Mouse (Mus musculus): ENCODE results near the gene Ube2c. TPM values are rescaled to one million over a fixed set of nuclear protein-coding genes. Genes with fewer than 3 reads are reported as not detected.
A peak's percentile ranks its signal among the peaks of the same experiment; 100 is the strongest.

Ube2c gene
- polyA plus RNA-seq (2015; fragmentation: Nextera tagmentation; extraction: Ambion mirVana), result 199 and 232 TPM in 2 replicates

DNA sequence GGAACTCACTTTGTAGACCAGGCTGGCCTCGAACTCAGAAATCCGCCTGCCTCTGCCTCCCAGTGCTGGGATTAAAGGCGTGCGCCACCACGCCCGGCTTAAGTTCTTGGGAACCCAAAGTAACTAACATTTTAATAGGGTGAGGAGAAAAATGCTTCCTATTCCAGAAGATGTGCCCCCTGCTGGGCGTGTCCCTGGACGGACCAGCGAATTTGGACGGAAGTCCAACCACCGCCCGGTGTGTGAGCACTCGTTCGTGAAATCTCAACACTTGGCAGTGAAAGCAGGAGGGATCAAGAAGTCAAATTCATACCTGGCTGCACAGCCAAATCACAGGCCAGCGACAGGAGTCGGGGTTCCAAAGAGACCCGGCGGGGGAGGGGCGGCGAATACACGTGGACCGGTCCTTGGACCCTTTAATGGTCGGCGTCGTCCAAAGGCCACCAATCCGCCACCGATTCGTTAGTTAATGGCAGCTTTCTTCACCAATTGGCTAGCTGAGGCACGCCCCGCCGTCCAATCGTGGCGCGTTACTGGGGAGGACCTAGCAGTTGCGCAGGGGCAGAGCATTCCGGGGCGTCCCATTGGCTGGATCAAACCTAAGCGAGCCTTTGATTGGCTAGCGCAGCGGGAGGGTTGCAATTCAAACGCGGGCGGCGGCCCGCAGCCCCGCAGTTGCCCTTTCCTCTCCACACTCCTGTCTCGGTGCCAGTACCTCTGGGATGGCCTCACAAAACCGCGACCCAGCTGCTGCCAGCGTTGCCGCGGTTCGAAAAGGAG is at the start of gene Ube2c:
Ube2c (plus strand) TSS at position 641 of the 780 bp plus-strand sequence.
- Histone ChIP-seq H3K9ac (replicated peaks) (peak within 1 kb of the TSS; percentile 53), H3K4me3 (peak within 1 kb of the TSS; percentile 73), H3K27me3 (no peaks in the 10 kb centered on the region), H3K4me1 (peaks cover 25% of the 10 kb centered on the region), H3K4me2 (replicated peaks) (peak within 1 kb of the TSS; percentile 96), H3K9me3 (no peaks in the 10 kb centered on the region), H3K36me3 (peaks cover 38% of the 10 kb centered on the region), H3K27ac (replicated peaks) (peak within 1 kb of the TSS; percentile 24; the same call in 1 of the 2 replicates)
- peak; percentile 100 for ATAC-seq (replicated peaks)
- 3% methylated on average over 53 of the region's 53 CpGs for WGBS

- Histone ChIP-seq H3K4me2 (replicated peaks) (no peak overlapping the region), H3K36me3 (no peaks in the 10 kb centered on the region), H3K9ac (replicated peaks) (no peak overlapping the region), H3K9me3 (no peaks in the 10 kb centered on the region), H3K27me3 (no peaks in the 10 kb centered on the region), H3K4me3 (no peak overlapping the region), H3K4me1 (no peaks in the 10 kb centered on the region), H3K27ac (replicated peaks) (no peak overlapping the region)
- no peak for ATAC-seq (replicated peaks)
- WGBS, result 68% methylated on average over 4 of the region's 4 CpGs
Measured at GRCm38 (mm10) chr2:164723276-164723675, 46.4 kb upstream of the Ube2c start.

DNA sequence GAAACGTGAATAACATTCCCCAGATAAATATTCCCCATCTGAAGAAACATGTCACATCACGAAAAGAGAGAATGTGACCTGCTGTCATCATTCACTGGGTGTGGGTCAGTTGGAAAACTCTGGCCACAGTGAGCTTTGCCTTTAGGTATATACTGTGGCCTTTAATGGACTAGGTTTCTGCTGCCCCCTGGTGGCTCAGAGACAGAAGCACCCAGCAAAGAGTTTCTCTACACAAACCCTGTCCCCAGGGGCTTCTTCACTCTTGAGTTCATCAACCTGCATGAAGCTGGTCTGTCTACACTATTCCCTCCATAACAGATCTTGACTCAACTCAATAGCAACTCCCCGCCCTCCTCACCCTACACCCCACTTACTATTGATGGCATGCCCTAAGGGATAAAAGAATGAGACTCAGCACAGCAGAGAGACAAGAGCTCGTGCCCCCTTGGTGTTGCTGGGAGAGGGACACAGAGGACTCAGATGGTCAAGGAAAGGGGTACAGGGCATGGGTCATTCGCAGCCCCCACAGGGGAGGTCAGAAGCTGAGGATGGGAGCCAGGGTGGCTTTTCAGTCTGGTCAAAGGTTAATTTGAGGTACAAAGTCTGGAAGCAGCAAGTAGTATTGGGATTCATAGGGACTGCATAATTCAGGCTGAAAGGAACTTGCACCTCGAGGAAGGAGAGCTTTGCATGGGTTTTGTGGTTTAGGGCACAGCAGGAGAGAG is 43.6 kb upstream of the Ube2c start:
- Histone ChIP-seq H3K27ac (replicated peaks) (no peak overlapping the region), H3K4me2 (replicated peaks) (no peak overlapping the region), H3K4me3 (no peak overlapping the region), H3K9me3 (no peaks in the 10 kb centered on the region), H3K36me3 (no peaks in the 10 kb centered on the region), H3K4me1 (no peaks in the 10 kb centered on the region), H3K9ac (replicated peaks) (no peak overlapping the region), H3K27me3 (no peaks in the 10 kb centered on the region)
- no peak for ATAC-seq (replicated peaks)
- WGBS, result 31% methylated on average over 6 of the region's 6 CpGs

- no peak overlapping the region for H3K4me2 ChIP-seq (replicated peaks)
- ATAC-seq (replicated peaks), result no peak
- no peaks in the 10 kb centered on the region for H3K4me1 ChIP-seq
- H3K9ac ChIP-seq (replicated peaks), result no peak overlapping the region
- H3K27me3 ChIP-seq, result no peaks in the 10 kb centered on the region
- no peaks in the 10 kb centered on the region for H3K9me3 ChIP-seq
- 82% methylated on average over 5 of the region's 5 CpGs for WGBS
- H3K27ac ChIP-seq (replicated peaks), result no peak overlapping the region
- no peak overlapping the region for H3K4me3 ChIP-seq
- no peaks in the 10 kb centered on the region for H3K36me3 ChIP-seq
Measured at GRCm38 (mm10) chr2:164731719-164732118, 38.0 kb upstream of the Ube2c start.

DNA sequence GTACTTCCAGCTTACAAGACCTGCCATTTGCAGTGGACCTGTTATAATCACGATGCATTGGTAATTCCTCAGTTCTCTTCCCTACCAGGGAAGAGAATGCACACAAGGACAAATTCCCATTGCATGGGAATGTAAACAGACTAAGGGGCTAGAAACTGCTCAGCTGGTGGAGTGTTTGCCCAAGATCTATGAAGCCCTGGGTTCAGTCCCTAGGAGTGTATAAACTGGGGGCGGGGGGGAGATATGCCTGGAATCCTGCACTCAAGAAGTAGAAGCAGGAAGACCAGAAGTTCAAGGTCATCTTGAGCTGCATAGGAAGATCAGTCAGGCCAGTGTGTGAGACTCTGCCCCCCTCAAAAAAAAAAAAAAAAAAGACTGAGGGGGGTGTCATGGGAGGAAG is 36.4 kb upstream of the Ube2c start:
- 87% methylated on average over 2 of the region's 2 CpGs for WGBS
- Histone ChIP-seq H3K4me1 (no peaks in the 10 kb centered on the region), H3K4me2 (replicated peaks) (no peak overlapping the region), H3K9ac (replicated peaks) (no peak overlapping the region), H3K27ac (replicated peaks) (no peak overlapping the region), H3K27me3 (no peaks in the 10 kb centered on the region), H3K9me3 (no peaks in the 10 kb centered on the region), H3K4me3 (no peak overlapping the region), H3K36me3 (no peaks in the 10 kb centered on the region)
- ATAC-seq (replicated peaks), result no peak

DNA sequence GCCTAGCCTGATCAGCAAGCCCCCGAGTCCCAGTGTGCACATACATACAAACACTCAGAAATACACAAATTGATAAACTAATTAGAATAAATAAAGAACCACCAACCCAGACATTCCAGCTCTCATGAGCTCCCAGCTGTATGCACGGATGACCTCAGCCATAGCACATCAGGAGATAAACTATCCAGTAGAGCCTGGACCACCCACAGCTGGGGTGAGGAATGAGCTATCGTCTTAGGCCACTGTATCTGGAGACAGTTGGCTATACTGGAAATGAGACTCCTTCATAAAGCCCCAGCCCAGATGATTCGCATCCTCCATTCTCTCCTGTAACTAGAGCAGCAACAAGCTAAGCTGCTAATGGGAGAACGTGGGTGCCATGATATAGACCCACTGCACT is 34.9 kb upstream of the Ube2c start:
- Histone ChIP-seq H3K9me3 (no peaks in the 10 kb centered on the region), H3K27me3 (no peaks in the 10 kb centered on the region), H3K36me3 (no peaks in the 10 kb centered on the region), H3K4me3 (no peak overlapping the region), H3K27ac (replicated peaks) (no peak overlapping the region), H3K4me2 (replicated peaks) (no peak overlapping the region), H3K9ac (replicated peaks) (no peak overlapping the region), H3K4me1 (no peaks in the 10 kb centered on the region)
- no peak for ATAC-seq (replicated peaks)
- 84% methylated on average over 5 of the region's 5 CpGs for WGBS

DNA sequence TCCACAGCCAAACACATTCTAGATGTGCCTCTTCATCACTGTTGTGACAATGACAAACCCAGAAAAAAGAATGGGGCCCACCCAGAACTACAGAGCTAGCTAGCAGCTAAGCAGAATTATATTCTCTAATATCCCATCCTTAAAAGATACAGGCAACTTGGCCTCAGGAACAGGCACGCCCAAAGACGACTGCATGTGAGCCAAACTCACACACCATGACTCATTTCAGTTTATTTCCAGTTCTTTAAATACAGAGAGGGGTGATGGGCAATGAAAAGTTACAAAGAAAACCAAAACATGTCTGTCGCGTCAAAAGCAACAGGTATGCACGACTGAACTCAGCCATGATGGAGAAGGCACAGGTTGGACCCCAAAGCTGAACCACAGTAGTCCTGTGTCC is 34.3 kb upstream of the Ube2c start:
- Histone ChIP-seq H3K27ac (replicated peaks) (no peak overlapping the region), H3K9ac (replicated peaks) (no peak overlapping the region), H3K36me3 (no peaks in the 10 kb centered on the region), H3K4me3 (no peak overlapping the region), H3K4me1 (no peaks in the 10 kb centered on the region), H3K9me3 (no peaks in the 10 kb centered on the region), H3K4me2 (replicated peaks) (no peak overlapping the region), H3K27me3 (no peaks in the 10 kb centered on the region)
- WGBS, result 92% methylated on average over 5 of the region's 5 CpGs
- ATAC-seq (replicated peaks), result no peak

DNA sequence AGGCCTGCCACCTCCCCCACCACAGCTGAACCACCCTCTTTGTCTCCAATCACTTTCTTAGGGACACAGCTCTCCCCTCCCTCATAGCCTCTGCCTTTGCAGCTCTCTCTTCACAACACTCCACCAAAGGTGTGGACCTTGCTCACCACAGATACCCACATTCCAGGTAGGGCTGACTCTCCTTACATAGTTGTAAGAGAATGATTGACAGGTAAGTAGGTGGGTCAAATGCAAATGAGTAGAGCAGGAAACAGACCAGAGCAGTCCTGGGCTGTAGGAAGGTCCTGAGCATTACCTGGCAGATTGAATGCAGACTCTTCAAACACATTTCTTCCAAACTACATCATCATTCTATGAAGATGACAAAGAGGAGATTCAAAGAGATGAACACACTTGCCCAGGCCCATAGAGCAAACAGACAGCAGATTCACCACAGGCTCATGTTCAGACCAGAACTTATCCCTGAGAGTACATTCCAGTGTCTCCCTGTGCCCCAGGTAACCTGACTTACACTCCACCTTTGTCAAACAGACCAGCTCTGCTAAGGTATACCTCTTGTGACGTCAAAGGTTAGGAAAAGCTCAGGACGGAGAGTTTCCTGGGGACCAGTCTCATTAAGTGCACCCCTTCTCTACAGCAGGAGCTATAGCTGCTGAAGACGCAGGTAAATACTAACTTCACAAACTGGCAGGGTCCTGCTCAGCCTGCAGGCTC is 32.2 kb upstream of the Ube2c start:
- no peaks in the 10 kb centered on the region for H3K27me3 ChIP-seq
- H3K36me3 ChIP-seq, result no peaks in the 10 kb centered on the region
- ATAC-seq (replicated peaks), result no peak
- 70% methylated on average over 3 of the region's 3 CpGs for WGBS
- H3K4me1 ChIP-seq, result no peaks in the 10 kb centered on the region
- H3K4me3 ChIP-seq, result no peak overlapping the region
- no peak overlapping the region for H3K27ac ChIP-seq (replicated peaks)
- no peak overlapping the region for H3K9ac ChIP-seq (replicated peaks)
- no peak overlapping the region for H3K4me2 ChIP-seq (replicated peaks)
- H3K9me3 ChIP-seq, result no peaks in the 10 kb centered on the region

- no peak overlapping the region for H3K4me2 ChIP-seq (replicated peaks)
- H3K9ac ChIP-seq (replicated peaks), result no peak overlapping the region
- no peaks in the 10 kb centered on the region for H3K9me3 ChIP-seq
- no peaks in the 10 kb centered on the region for H3K27me3 ChIP-seq
- 62% methylated on average over 7 of the region's 7 CpGs for WGBS
- H3K36me3 ChIP-seq, result no peaks in the 10 kb centered on the region
- no peak overlapping the region for H3K4me3 ChIP-seq
- H3K27ac ChIP-seq (replicated peaks), result no peak overlapping the region
- ATAC-seq (replicated peaks), result no peak
- peaks cover 2% of the 10 kb centered on the region for H3K4me1 ChIP-seq
Measured at GRCm38 (mm10) chr2:164739876-164740275, 29.8 kb upstream of the Ube2c start.

GRCm38 (mm10) chr2:164744987-164745386 is 24.7 kb upstream of the Ube2c start:
- no peaks in the 10 kb centered on the region for H3K9me3 ChIP-seq
- no peaks in the 10 kb centered on the region for H3K27me3 ChIP-seq
- ATAC-seq (replicated peaks), result peak; percentile 7; the same call in 1 of the 2 replicates
- 77% methylated on average over 13 of the region's 13 CpGs for WGBS
- H3K4me1 ChIP-seq, result peaks cover 34% of the 10 kb centered on the region
- H3K4me3 ChIP-seq, result peak overlapping the region; percentile 86
- H3K4me2 ChIP-seq (replicated peaks), result peak overlapping the region; percentile 80
- H3K27ac ChIP-seq (replicated peaks), result no peak overlapping the region
- peaks cover 17% of the 10 kb centered on the region; the same call in 1 of the 2 replicates for H3K36me3 ChIP-seq
- peak overlapping the region; percentile 90; the same call in 1 of the 2 replicates for H3K9ac ChIP-seq (replicated peaks)

- H3K4me1 ChIP-seq, result peaks cover 34% of the 10 kb centered on the region
- ATAC-seq (replicated peaks), result peak; percentile 90
- peak within 1 kb of the TSS; percentile 80 for H3K4me2 ChIP-seq (replicated peaks)
- no peaks in the 10 kb centered on the region for H3K9me3 ChIP-seq
- H3K9ac ChIP-seq (replicated peaks), result peak within 1 kb of the TSS; percentile 90
- WGBS, result 2% methylated on average over 66 of the region's 70 CpGs
- peaks cover 21% of the 10 kb centered on the region; the same call in 1 of the 2 replicates for H3K36me3 ChIP-seq
- H3K4me3 ChIP-seq, result peak within 1 kb of the TSS; percentile 86
- peak within 1 kb of the TSS; percentile 71 for H3K27ac ChIP-seq (replicated peaks)
- H3K27me3 ChIP-seq, result no peaks in the 10 kb centered on the region
Measured at GRCm38 (mm10) chr2:164745843-164746479, 23.7 kb upstream of the Ube2c start, which contains the start of the genes Wfdc3 and Dnttip1. Gene Wfdc3, minus strand, starts transcription at chr2:164745931. Gene Dnttip1, plus strand, starts transcription at chr2:164745983.
